In the genomic region with DNA sequence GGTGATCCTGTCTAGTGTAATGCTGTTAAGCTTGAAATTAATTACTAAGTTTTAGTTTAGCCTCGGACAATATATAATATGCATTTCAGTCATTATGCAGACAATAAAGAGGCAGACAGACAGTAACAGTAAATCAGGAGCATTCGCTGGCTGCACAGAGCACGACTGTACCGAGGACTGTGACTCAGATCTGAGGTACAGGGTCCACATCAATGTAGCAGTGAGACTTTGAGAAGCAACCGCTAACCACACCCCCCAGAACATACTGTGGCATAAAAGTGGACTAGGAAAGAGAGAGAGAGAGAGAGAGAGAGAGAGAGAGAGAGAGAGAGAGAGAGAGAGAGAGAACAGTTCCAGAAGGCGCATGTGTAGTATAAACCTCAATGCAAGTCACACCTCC, we compare ENCODE assay signal across 26 mouse cellular contexts.
"Had no signal": no experiment of that assay in that cellular context is flagged by ENCODE, and none has a peak within 500 bp of the region (broad histone marks: within the 10 kb centered on the region; RNA-seq: fewer than 3 reads in every experiment).

No protein-coding gene starts in this region.

- H3K36me3 ChIP-seq: heart, embryonic 13.5 days; heart, embryonic 15.5 days; hindbrain, embryonic 10.5 days; hindbrain, embryonic 12.5 days; hindbrain, embryonic 15.5 days; limb, embryonic 10.5 days; limb, embryonic 12.5 days; liver, embryonic 13.5 days; liver, embryonic 15.5 days had no signal

- H3K4me3 ChIP-seq: heart, adult 2 months; heart, embryonic 13.5 days; heart, embryonic 15.5 days; hindbrain, embryonic 10.5 days; hindbrain, embryonic 12.5 days; hindbrain, embryonic 15.5 days; limb, embryonic 10.5 days; limb, embryonic 12.5 days; liver, embryonic 13.5 days; liver, embryonic 15.5 days had no signal

- H3K27me3 ChIP-seq: heart, embryonic 13.5 days; heart, embryonic 15.5 days; hindbrain, embryonic 12.5 days; hindbrain, embryonic 15.5 days; limb, embryonic 12.5 days; liver, embryonic 13.5 days; liver, embryonic 15.5 days had no signal

- H3K9me3 ChIP-seq: heart, embryonic 13.5 days; heart, embryonic 15.5 days; hindbrain, embryonic 10.5 days; hindbrain, embryonic 12.5 days; hindbrain, embryonic 15.5 days; limb, embryonic 10.5 days; limb, embryonic 12.5 days; liver, embryonic 13.5 days; liver, embryonic 15.5 days had no signal

- H3K27ac ChIP-seq: heart, adult 2 months; heart, embryonic 13.5 days; heart, embryonic 15.5 days; hindbrain, embryonic 10.5 days; hindbrain, embryonic 12.5 days; hindbrain, embryonic 15.5 days; hindbrain, postnatal 0 days; kidney, postnatal 0 days; limb, embryonic 10.5 days; limb, embryonic 12.5 days; liver, embryonic 13.5 days; liver, embryonic 15.5 days had no signal

- H3K4me1 ChIP-seq: heart, embryonic 13.5 days; heart, embryonic 15.5 days; hindbrain, embryonic 10.5 days; hindbrain, embryonic 12.5 days; hindbrain, embryonic 15.5 days; limb, embryonic 10.5 days; limb, embryonic 12.5 days; liver, embryonic 13.5 days; liver, embryonic 15.5 days had no signal

- DNase-seq: gastrocnemius, postnatal 14 days; gastrocnemius, postnatal 36 days; heart, adult 11 months; heart, adult 2 months; heart, postnatal 14 days; heart, postnatal 4 days; kidney, adult 18-20 months; kidney, adult 8-10 months; kidney, postnatal 14 days; kidney, postnatal 36 days; layer of hippocampus, adult 9-11 months; layer of hippocampus, postnatal 36 days; liver; liver, embryonic 13.5 days had no signal

- H3K9ac ChIP-seq: heart, embryonic 13.5 days; heart, embryonic 15.5 days; hindbrain, embryonic 12.5 days; hindbrain, embryonic 15.5 days; limb, embryonic 12.5 days; liver, embryonic 13.5 days; liver, embryonic 15.5 days had no signal

- H3K4me2 ChIP-seq: heart, embryonic 11.5 days; heart, embryonic 13.5 days; heart, embryonic 15.5 days; hindbrain, embryonic 12.5 days; hindbrain, embryonic 15.5 days; limb, embryonic 12.5 days; liver, embryonic 11.5 days; liver, embryonic 13.5 days; liver, embryonic 15.5 days had no signal

- ATAC-seq: hindbrain, postnatal 0 days had no signal
